Mouse (Mus musculus) cerebellum, adult 2 months (tissue): ENCODE measurements at regions not wholly inside any gene's neighbourhood (a gene's known extent, or its start where the extent isn't known, plus 50 kb on each side); places are given as distances from the start of the nearest gene placed in this dataset.

Experiments
- CTCF ChIP-seq: fragments of 200-500 bp; IDR thresholded peaks from 2 replicates; pipeline ENCODE4 v1.5.1; 2011; ENCODE audit warnings: low read depth, mild to moderate bottlenecking, control low read depth, low read length, moderate library complexity, borderline replicate concordance; ENCODE audit not compliant: insufficient read depth
- POLR2A ChIP-seq: fragments of 200-500 bp; IDR thresholded peaks from 2 replicates; pipeline ENCODE4 v1.6.1; 2011; ENCODE audit warnings: low read length, control low read depth, borderline replicate concordance; ENCODE audit not compliant: insufficient read depth

GRCm38 (mm10) chr14:8946851-8947625 is 281.0 kb upstream of the 4930452B06Rik start:
- TF ChIP-seq CTCF = no peak
- TF ChIP-seq POLR2A = no peak
